Mouse (Mus musculus) kidney, adult 2 months (tissue): ENCODE measurements around the gene Sag. TPM values are rescaled to one million over a fixed set of nuclear protein-coding genes. Genes with fewer than 3 reads are reported as not detected.

Experiments
- DNase-seq: peaks from one replicate; pipeline ENCODE4 v3.0.0; 2021
- H3K27ac ChIP-seq: fragments of 200-500 bp; 2 replicates; pipeline ENCODE4 v1.5.1; 2012; ENCODE audit warnings: low read depth, low read length, control low read depth, inconsistent platforms; ENCODE audit not compliant: insufficient read depth
- H3K27me3 ChIP-seq: fragments of 200-500 bp; replicated peaks from 2 replicates; pipeline ENCODE4 v1.6.1; 2012; ENCODE audit warnings: mild to moderate bottlenecking, moderate library complexity, low read length, inconsistent platforms; ENCODE audit not compliant: control insufficient read depth, insufficient read depth
- H3K36me3 ChIP-seq: fragments of 200-500 bp; 2 replicates; pipeline ENCODE4 v1.6.1; 2012; ENCODE audit warnings: mild to moderate bottlenecking, moderate library complexity, low read length, inconsistent platforms; ENCODE audit not compliant: control insufficient read depth, insufficient read depth
- H3K4me1 ChIP-seq: fragments of 200-500 bp; 2 replicates; pipeline ENCODE4 v1.6.1; 2011; ENCODE audit warnings: low read length; ENCODE audit not compliant: control insufficient read depth, insufficient read depth
- H3K4me3 ChIP-seq: fragments of 200-500 bp; 2 replicates; pipeline ENCODE4 v1.5.1; 2011; ENCODE audit warnings: mild to moderate bottlenecking, low read depth, low read length, control low read depth; ENCODE audit not compliant: insufficient read depth
- CTCF ChIP-seq: fragments of 200-500 bp; conservative IDR thresholded peaks from 2 replicates; pipeline ENCODE4 v1.5.1; 2011; ENCODE audit warnings: low read depth, mild to moderate bottlenecking, control low read depth, low read length, moderate library complexity, mixed read lengths; ENCODE audit not compliant: insufficient read depth, insufficient read length
- POLR2A ChIP-seq: fragments of 200-500 bp; IDR thresholded peaks from one replicate; pipeline ENCODE4 v1.6.1; 2011; ENCODE audit warnings: low read depth, low read length, control low read depth
- WGBS: fragments of 180-500 bp; shearing (Covaris S2); methylation state at CpG from one replicate; pipeline ENCODE4 v1.1.7; 2018; 5-methylcytosine and 5-hydroxymethylcytosine counted together
- polyA plus RNA-seq: library from polyadenylated mRNA; depleted of rRNA; stranded (reverse); fragments of >200 nt; gene quantifications from 2 replicates; pipeline ENCODE4 v1.2.3, GENCODE M21; 2012

The Sag gene
- polyA plus RNA-seq, 1 experiment: 0.34 TPM

DNA sequence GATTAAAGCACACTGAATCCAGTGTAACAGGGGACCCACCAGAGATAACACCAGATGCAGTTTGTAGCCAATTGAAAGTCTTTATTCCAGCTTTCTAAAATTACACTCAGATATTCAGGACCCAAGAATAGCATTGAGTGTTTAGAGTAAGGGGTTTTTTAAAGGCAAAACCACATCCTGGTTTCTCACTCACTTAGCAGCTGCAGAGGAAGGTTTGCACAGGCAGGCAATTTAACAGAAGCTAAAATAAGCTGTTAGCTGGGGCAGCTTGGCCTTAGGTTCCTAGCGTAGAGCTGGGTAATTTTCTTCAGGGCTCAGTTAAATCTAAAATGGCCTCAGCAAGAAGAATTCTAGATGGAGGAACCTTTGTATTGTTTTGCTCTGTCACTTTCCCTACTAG is 63.2 kb downstream of the Sag start:
- DNase-seq: no peak
- no peak for TF ChIP-seq POLR2A
- no peak for TF ChIP-seq CTCF
- 91% methylated on average over 1 of the region's 1 CpGs for WGBS
- H3K4me3 ChIP-seq: no peak overlapping the region
- no peaks in the 10 kb centered on the region for H3K27me3 ChIP-seq
- H3K36me3 ChIP-seq: no peaks in the 10 kb centered on the region
- H3K4me1 ChIP-seq: peaks cover 32% of the 10 kb centered on the region
- H3K27ac ChIP-seq: no peak overlapping the region

DNA sequence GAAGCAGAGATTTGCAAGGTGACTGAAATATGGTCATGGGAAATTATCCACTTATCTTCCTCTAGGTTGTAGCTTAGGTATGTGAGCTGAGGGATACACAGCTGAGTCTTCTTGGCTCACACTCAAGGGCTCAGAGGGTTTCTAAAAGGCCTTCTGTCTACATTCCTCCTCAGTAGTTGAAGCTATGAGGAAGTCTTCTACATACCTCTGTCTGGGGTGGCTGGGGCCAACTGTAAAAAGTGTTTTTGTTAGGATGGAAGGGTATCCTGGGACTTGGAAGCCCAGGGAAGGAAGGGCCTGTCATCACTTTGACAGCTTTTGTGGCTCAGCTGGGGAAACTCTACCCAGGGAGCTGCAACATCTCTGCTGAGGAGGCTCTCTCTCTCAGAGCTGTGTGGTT is 68.1 kb downstream of the Sag start:
- Histone ChIP-seq H3K4me1 (peaks cover 9% of the 10 kb centered on the region; the same call in 1 of the 2 replicates), H3K27me3 (no peaks in the 10 kb centered on the region), H3K4me3 (no peak overlapping the region), H3K27ac (no peak overlapping the region), H3K36me3 (no peaks in the 10 kb centered on the region)
- DNase-seq: no peak
- TF ChIP-seq POLR2A: no peak
- no peak for TF ChIP-seq CTCF

DNA sequence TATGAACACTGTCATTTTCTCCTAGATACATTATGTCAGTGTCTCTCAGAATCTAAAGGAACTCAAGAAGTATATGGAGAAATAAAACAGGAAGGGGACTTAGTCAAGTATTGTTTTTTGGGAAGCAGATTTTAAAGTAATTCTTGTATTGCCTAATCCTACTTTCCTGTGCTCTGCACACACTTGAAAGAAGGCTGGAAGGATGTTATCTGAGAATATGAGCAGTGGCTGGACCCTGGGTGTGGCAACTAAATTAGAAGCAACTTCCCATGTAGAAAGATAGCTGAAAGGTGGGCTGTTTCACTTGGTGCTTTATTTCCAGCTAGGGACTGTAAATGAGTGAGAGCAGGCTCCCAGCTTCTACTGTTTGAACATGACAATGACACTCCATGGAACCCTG is 69.6 kb downstream of the Sag start:
- Histone ChIP-seq H3K36me3 (no peaks in the 10 kb centered on the region), H3K27me3 (no peaks in the 10 kb centered on the region), H3K4me3 (no peak overlapping the region), H3K27ac (no peak overlapping the region), H3K4me1 (peaks cover 13% of the 10 kb centered on the region; the same call in 1 of the 2 replicates)
- TF ChIP-seq POLR2A (no peak), CTCF (no peak)
- DNase-seq: no peak

DNA sequence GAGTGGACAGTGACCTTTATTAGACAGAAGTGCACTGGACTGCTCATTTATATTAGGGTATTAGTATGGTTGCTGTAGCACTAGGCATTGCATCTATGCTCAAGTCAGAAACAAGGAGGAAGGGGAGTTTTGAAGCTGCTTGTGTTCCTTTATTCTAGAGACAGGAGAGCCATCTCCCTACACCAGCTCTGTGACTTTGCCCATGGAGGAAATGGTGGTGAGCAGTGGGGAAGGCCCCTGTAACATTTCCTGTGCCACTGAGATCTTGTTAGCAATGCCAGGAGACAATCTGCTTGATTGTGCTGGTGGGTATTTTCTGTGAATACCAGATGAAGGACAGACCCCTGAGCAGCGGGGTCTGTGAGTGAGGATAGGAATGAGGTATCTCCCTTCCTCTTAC is 72.6 kb downstream of the Sag start:
- TF ChIP-seq POLR2A (no peak), CTCF (no peak)
- 94% methylated on average over 1 of the region's 1 CpGs for WGBS
- H3K4me1 ChIP-seq: peaks cover 31% of the 10 kb centered on the region
- no peak overlapping the region for H3K4me3 ChIP-seq
- no peaks in the 10 kb centered on the region for H3K27me3 ChIP-seq
- no peaks in the 10 kb centered on the region for H3K36me3 ChIP-seq
- DNase-seq: no peak
- no peak overlapping the region for H3K27ac ChIP-seq

DNA sequence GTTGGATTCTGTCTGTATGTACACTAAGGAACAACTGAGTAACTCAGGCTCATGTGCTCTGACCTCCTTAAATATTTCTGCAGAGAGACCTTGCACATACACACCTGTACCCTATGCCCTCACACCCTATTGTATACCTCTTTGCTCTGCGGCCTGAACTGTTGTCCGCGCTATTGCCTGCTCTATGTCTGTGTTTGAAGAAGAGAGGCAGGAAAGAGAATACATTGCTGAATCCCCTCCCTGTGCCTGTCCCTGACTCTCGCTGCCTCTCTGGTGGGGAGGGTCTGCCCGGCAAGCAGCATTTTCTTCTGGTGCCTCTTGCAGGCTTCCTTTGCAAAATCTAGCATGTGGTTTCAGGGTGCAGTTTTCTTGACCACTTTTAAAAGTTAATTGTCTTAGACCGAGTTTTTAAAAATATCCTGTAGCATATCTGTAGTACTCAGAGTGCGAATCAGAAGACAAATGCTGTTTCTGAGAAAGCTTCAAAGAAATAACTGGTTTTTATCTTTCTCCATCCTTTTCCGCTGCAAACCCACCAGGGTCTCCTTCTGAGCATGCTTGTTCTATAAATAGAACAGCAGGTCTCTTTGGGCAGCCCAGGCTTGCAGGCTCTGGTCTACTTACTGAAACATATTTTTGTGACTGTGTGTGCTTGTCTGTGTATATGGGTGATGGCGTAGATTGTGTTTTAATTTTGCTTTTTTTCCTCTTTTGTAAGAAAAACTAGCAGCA is 74.2 kb downstream of the Sag start:
- no peak for TF ChIP-seq POLR2A
- no peak for TF ChIP-seq CTCF
- 81% methylated on average over 9 of the region's 9 CpGs for WGBS
- no peak overlapping the region for H3K27ac ChIP-seq

DNA sequence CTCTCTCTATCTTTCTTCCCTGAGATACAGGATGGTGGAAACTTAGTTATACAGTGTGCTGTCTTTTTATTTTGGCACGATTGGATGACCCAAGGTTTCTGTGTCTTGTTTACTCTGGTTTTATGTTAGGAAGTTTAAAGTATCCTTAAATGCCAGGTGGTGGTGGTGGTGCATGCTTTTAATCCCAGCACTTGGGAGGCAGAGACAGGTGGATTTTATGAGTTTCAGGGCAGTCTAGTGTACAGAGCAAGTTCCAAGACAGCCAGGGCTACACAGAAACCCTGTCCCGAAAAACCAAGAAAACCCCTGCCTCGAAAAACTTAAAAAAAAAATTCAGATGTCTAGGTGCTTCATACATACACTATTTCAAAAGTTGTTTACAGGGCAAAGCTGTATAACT is 75.6 kb downstream of the Sag start:
- Histone ChIP-seq H3K36me3 (no peaks in the 10 kb centered on the region), H3K27me3 (no peaks in the 10 kb centered on the region), H3K4me1 (peaks cover 30% of the 10 kb centered on the region), H3K27ac (peak overlapping the region; percentile 30; the same call in 1 of the 2 replicates), H3K4me3 (no peak overlapping the region)
- 69% methylated on average over 3 of the region's 3 CpGs for whole genome bisulfite sequencing
- no peak for DNase-seq
- TF ChIP-seq CTCF (no peak), POLR2A (no peak)

More for the DNA sequence above, 74.2 kb downstream of the Sag start:
- H3K36me3 ChIP-seq: no peaks in the 10 kb centered on the region
- DNase-seq: no peak
- H3K4me1 ChIP-seq: peaks cover 30% of the 10 kb centered on the region
- H3K4me3 ChIP-seq: no peak overlapping the region
- no peaks in the 10 kb centered on the region for H3K27me3 ChIP-seq

DNA sequence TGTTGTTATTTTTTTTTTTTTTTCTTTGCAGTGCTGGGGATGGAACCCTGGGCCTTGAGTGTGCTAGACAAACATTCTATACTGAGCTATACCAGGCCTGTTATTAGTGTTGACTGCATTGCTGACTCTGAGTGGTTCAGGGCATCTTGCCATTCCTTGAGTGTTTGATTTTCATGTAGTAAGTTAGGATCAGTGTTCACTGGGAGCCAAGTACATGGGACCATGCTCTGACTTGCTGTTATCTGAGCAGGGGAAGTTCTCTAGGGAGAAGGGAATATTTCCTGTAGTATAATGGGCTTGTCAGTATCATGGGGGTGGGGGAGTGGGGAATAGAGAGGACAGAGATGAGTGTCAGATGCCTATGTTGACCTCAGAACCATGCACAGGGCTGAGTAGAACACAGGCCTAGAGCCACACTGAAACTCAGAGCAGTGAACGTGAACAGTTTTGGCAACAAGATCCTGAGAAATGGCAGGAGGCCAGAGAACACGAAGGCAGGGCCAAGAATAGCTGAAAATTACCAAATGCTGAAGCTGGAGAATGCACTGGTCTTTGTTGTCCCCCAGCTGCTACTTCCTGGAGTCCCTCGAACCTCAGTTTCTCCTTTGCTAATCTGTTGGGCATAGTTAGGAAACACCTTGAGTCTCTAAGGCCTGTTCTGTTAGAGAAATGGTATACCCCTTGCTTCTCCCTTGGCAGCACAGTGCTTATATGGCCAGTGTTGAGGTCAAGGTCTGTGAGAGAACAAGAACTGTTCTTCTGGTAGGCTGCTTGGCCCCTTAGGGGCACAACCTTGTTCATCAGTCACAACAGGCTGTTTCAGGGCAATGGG is 76.2 kb downstream of the Sag start:
- peak overlapping the region; percentile 93 for H3K27ac ChIP-seq
- H3K4me3 ChIP-seq: no peak overlapping the region
- H3K4me1 ChIP-seq: peaks cover 30% of the 10 kb centered on the region
- no peaks in the 10 kb centered on the region for H3K27me3 ChIP-seq
- TF ChIP-seq CTCF (no peak), POLR2A (no peak)
- H3K36me3 ChIP-seq: no peaks in the 10 kb centered on the region
- WGBS: 5% methylated on average over 3 of the region's 3 CpGs
- DNase-seq: peak; percentile 97
